Mouse (Mus musculus): ENCODE data around the gene Mrpl27.

GRCm38 (mm10) chr11:94676308-94676707, 22.7 kb downstream of the Mrpl27 start:
- TF ChIP-seq GATA1 (IDR thresholded peaks at IDR 0.05; ENCODE audit: borderline replicate concordance, low read length) = no peak
- TF ChIP-seq CTCF (IDR thresholded peaks at IDR 0.05; ENCODE audit: low read depth, low read length) = no peak
- TF ChIP-seq TAL1 (conservative IDR thresholded peaks at IDR 0.05; ENCODE audit: low read depth, low read length) = no peak
- TF ChIP-seq POLR2AphosphoS5 (IDR thresholded peaks at IDR 0.05; ENCODE audit: insufficient replicate concordance, low read depth, low read length) = no peak
